Mouse (Mus musculus): ENCODE measurements around the gene Tmem128. TPM values are rescaled to one million over a fixed set of nuclear protein-coding genes. Genes with fewer than 3 reads are reported as not detected.
A peak's percentile ranks its signal among the peaks of the same experiment; 100 is the strongest.

Tmem128 gene
- 10 to 100 TPM; 24.5 to 83.5 (median 58.8) TPM for total RNA-seq (2018; cell fraction: chromatin; rRNA removed)
- total RNA-seq (2018; cell fraction: cytosol; rRNA removed): 10 to 100 TPM; 28.7 to 64.6 (median 48.0) TPM
- total RNA-seq (2018; cell fraction: nucleus; rRNA removed): 100 to 1,000 TPM in 1 of 26 experiments, 10 to 100 TPM in 25; 39.8 to 101 (median 75.5) TPM
- polyA plus RNA-seq (2018): 20.3 to 50.4 TPM (median 43.0 TPM) in 3 replicates

GRCm38 (mm10) chr5:38260107-38260682, at the start of gene Tmem128:
Gene Tmem128 (plus strand): TSS chr5:38260185.
- Histone ChIP-seq H3K27ac (peak within 1 kb of the TSS; percentile 71), H3K4me3 (ENCODE audit: inconsistent target) (peak within 1 kb of the TSS; percentile 89), H3K36me3 (ENCODE audit: inconsistent target) (peaks cover 30% of the 10 kb centered on the region; the same call in 1 of the 2 replicates), H3K79me2 (ENCODE audit: inconsistent target) (peaks cover 22% of the 10 kb centered on the region)
- WGBS (ENCODE audit: missing documents): under 1% methylated on average over 40 of the region's 40 CpGs

- Histone ChIP-seq H3K79me2 (ENCODE audit: inconsistent target) (no peaks in the 10 kb centered on the region; the same call in 1 of the 2 replicates), H3K36me3 (ENCODE audit: inconsistent target) (peaks cover 36% of the 10 kb centered on the region), H3K27ac (no peak overlapping the region), H3K4me3 (ENCODE audit: inconsistent target) (no peak overlapping the region)
- 51% methylated on average over 8 of the region's 8 CpGs for WGBS (ENCODE audit: missing documents)
Measured at GRCm38 (mm10) chr5:38211691-38212090, 48.3 kb upstream of the Tmem128 start.

- Histone ChIP-seq H3K36me3 (ENCODE audit: inconsistent target) (peaks cover 36% of the 10 kb centered on the region), H3K4me3 (ENCODE audit: inconsistent target) (no peak overlapping the region), H3K79me2 (ENCODE audit: inconsistent target) (peaks cover 7% of the 10 kb centered on the region; the same call in 1 of the 2 replicates), H3K27ac (no peak overlapping the region)
- 92% methylated on average over 6 of the region's 6 CpGs for WGBS (ENCODE audit: missing documents)
Measured at GRCm38 (mm10) chr5:38213009-38213408, 47.0 kb upstream of the Tmem128 start.

GRCm38 (mm10) chr5:38219771-38220307, 40.1 kb upstream of the Tmem128 start:
- WGBS (ENCODE audit: missing documents): under 1% methylated on average over 35 of the region's 35 CpGs
- H3K79me2 ChIP-seq (ENCODE audit: inconsistent target): peaks cover 57% of the 10 kb centered on the region
- peak overlapping the region; percentile 92 for H3K4me3 ChIP-seq (ENCODE audit: inconsistent target)
- peaks cover 9% of the 10 kb centered on the region; the same call in 1 of the 2 replicates for H3K36me3 ChIP-seq (ENCODE audit: inconsistent target)
- H3K27ac ChIP-seq: no peak overlapping the region

- H3K79me2 ChIP-seq (ENCODE audit: inconsistent target): peaks cover 57% of the 10 kb centered on the region
- WGBS (ENCODE audit: missing documents): under 1% methylated on average over 54 of the region's 55 CpGs
- H3K27ac ChIP-seq: peak within 1 kb of the TSS; percentile 22; the same call in 1 of the 2 replicates
- peak within 1 kb of the TSS; percentile 92 for H3K4me3 ChIP-seq (ENCODE audit: inconsistent target)
- H3K36me3 ChIP-seq (ENCODE audit: inconsistent target): peaks cover 4% of the 10 kb centered on the region; the same call in 1 of the 2 replicates
Measured at GRCm38 (mm10) chr5:38220328-38220912, 39.6 kb upstream of the Tmem128 start, which contains the start of the genes Zbtb49 and Lyar. Gene Zbtb49 (minus strand): TSS chr5:38220457. Gene Lyar (plus strand): TSS chr5:38220470.

- Histone ChIP-seq H3K27ac (no peak overlapping the region), H3K4me3 (ENCODE audit: inconsistent target) (no peak overlapping the region), H3K79me2 (ENCODE audit: inconsistent target) (no peaks in the 10 kb centered on the region), H3K36me3 (ENCODE audit: inconsistent target) (peaks cover 9% of the 10 kb centered on the region; the same call in 1 of the 2 replicates)
- 67% methylated on average over 4 of the region's 4 CpGs for WGBS (ENCODE audit: missing documents)
Measured at GRCm38 (mm10) chr5:38235422-38235821, 24.6 kb upstream of the Tmem128 start.

GRCm38 (mm10) chr5:38236627-38237026, 23.4 kb upstream of the Tmem128 start:
- no peaks in the 10 kb centered on the region for H3K79me2 ChIP-seq (ENCODE audit: inconsistent target)
- H3K36me3 ChIP-seq (ENCODE audit: inconsistent target): peaks cover 8% of the 10 kb centered on the region; the same call in 1 of the 2 replicates
- 88% methylated on average over 2 of the region's 2 CpGs for WGBS (ENCODE audit: missing documents)
- no peak overlapping the region for H3K27ac ChIP-seq
- H3K4me3 ChIP-seq (ENCODE audit: inconsistent target): no peak overlapping the region

- H3K27ac ChIP-seq: no peak overlapping the region
- no peaks in the 10 kb centered on the region for H3K36me3 ChIP-seq (ENCODE audit: inconsistent target)
- no peak overlapping the region for H3K4me3 ChIP-seq (ENCODE audit: inconsistent target)
- 84% methylated on average over 5 of the region's 5 CpGs for WGBS (ENCODE audit: missing documents)
- no peaks in the 10 kb centered on the region for H3K79me2 ChIP-seq (ENCODE audit: inconsistent target)
Measured at GRCm38 (mm10) chr5:38240727-38241472, 19.1 kb upstream of the Tmem128 start.

- no peak overlapping the region for H3K27ac ChIP-seq
- no peak overlapping the region for H3K4me3 ChIP-seq (ENCODE audit: inconsistent target)
- no peaks in the 10 kb centered on the region for H3K79me2 ChIP-seq (ENCODE audit: inconsistent target)
- WGBS (ENCODE audit: missing documents): 97% methylated on average over 3 of the region's 3 CpGs
- H3K36me3 ChIP-seq (ENCODE audit: inconsistent target): no peaks in the 10 kb centered on the region
Measured at GRCm38 (mm10) chr5:38241473-38241834, 18.5 kb upstream of the Tmem128 start.

GRCm38 (mm10) chr5:38241966-38242365, 18.0 kb upstream of the Tmem128 start:
- H3K27ac ChIP-seq: no peak overlapping the region
- WGBS (ENCODE audit: missing documents): 90% methylated on average over 6 of the region's 6 CpGs
- H3K79me2 ChIP-seq (ENCODE audit: inconsistent target): no peaks in the 10 kb centered on the region
- H3K36me3 ChIP-seq (ENCODE audit: inconsistent target): no peaks in the 10 kb centered on the region
- H3K4me3 ChIP-seq (ENCODE audit: inconsistent target): no peak overlapping the region

GRCm38 (mm10) chr5:38255195-38255594, 4.8 kb upstream of the Tmem128 start:
- 41% methylated on average over 4 of the region's 4 CpGs for WGBS (ENCODE audit: missing documents)
- Histone ChIP-seq H3K4me3 (ENCODE audit: inconsistent target) (no peak overlapping the region), H3K79me2 (ENCODE audit: inconsistent target) (no peaks in the 10 kb centered on the region; the same call in 1 of the 2 replicates), H3K27ac (no peak overlapping the region), H3K36me3 (ENCODE audit: inconsistent target) (no peaks in the 10 kb centered on the region)

- Histone ChIP-seq H3K36me3 (ENCODE audit: inconsistent target) (no peaks in the 10 kb centered on the region), H3K79me2 (ENCODE audit: inconsistent target) (peaks cover 4% of the 10 kb centered on the region), H3K4me3 (ENCODE audit: inconsistent target) (no peak overlapping the region), H3K27ac (no peak overlapping the region)
- WGBS (ENCODE audit: missing documents): 15% methylated on average over 3 of the region's 3 CpGs
Measured at GRCm38 (mm10) chr5:38255644-38256043, 4.3 kb upstream of the Tmem128 start.

- WGBS (ENCODE audit: missing documents): 90% methylated on average over 1 of the region's 1 CpGs
- Histone ChIP-seq H3K27ac (no peak overlapping the region), H3K79me2 (ENCODE audit: inconsistent target) (peaks cover 13% of the 10 kb centered on the region), H3K36me3 (ENCODE audit: inconsistent target) (no peaks in the 10 kb centered on the region), H3K4me3 (ENCODE audit: inconsistent target) (no peak overlapping the region)
Measured at GRCm38 (mm10) chr5:38256551-38256950, 3.4 kb upstream of the Tmem128 start.

- peaks cover 22% of the 10 kb centered on the region for H3K79me2 ChIP-seq (ENCODE audit: inconsistent target)
- 92% methylated on average over 8 of the region's 8 CpGs for WGBS (ENCODE audit: missing documents)
- H3K36me3 ChIP-seq (ENCODE audit: inconsistent target): peaks cover 11% of the 10 kb centered on the region; the same call in 1 of the 2 replicates
- H3K4me3 ChIP-seq (ENCODE audit: inconsistent target): no peak overlapping the region
- no peak overlapping the region for H3K27ac ChIP-seq
Measured at GRCm38 (mm10) chr5:38258034-38258772, 1.8 kb upstream of the Tmem128 start.

All from macrophage (primary cell).